In genomic region chr2:131036757-131037156, GRCm38 (mm10) we compare ENCODE assay signal across 17 mouse cellular contexts. TPM values are rescaled to one million over a fixed set of nuclear protein-coding genes. Genes with fewer than 3 reads are reported as not detected.
A peak's percentile ranks its signal among the peaks of the same experiment; 100 is the strongest.
DNase-seq lines count a peak whose midpoint lies in the region; ATAC-seq and TF ChIP-seq lines count a peak whose summit lies in the region.
"Had no signal": no experiment of that assay in that cellular context is flagged by ENCODE, and none has a peak within 500 bp of the region (broad histone marks: within the 10 kb centered on the region; RNA-seq: fewer than 3 reads in every experiment).

No protein-coding gene starts in this region.

- no peak overlapping the region for H3ac ChIP-seq in myocyte (ENCODE audit: control insufficient read depth, insufficient read length)

- peaks cover 5% of the 10 kb centered on the region; the same call in 1 of the 2 replicates for H3K9me3 ChIP-seq in kidney, embryonic 16.5 days (ENCODE audit: low read length)
- H3K9me3 ChIP-seq: embryonic facial prominence, embryonic 10.5 days; hindbrain, embryonic 15.5 days had no signal

- no peak overlapping the region for H3K4me2 ChIP-seq in kidney, embryonic 16.5 days (replicated peaks; ENCODE audit: low read depth, low read length)
- peak overlapping the region; percentile 53 for H3K4me2 ChIP-seq in myocyte (ENCODE audit: low read depth)
- H3K4me2 ChIP-seq: forebrain, embryonic 13.5 days; heart, embryonic 13.5 days; hindbrain, embryonic 15.5 days had no signal

- no peak for DNase-seq in kidney, adult 18-20 months
- peak; percentile 22 for DNase-seq in A20 (ENCODE audit: low read depth, low spot score)
- DNase-seq in thymus, postnatal 4 days = no peak
- no peak for DNase-seq in spleen, postnatal 36 days (ENCODE audit: low spot score in 2 of 2)
- DNase-seq: adrenal gland, adult 2 months; adrenal gland, postnatal 25 days; cerebellum, adult 2 months; forebrain, postnatal 0 days; heart, postnatal 36 days had no signal

- H3K27me3 ChIP-seq in kidney, embryonic 16.5 days (ENCODE audit: insufficient read depth, low read length) = peaks cover 23% of the 10 kb centered on the region
- H3K27me3 ChIP-seq in myocyte (ENCODE audit: control insufficient read depth, insufficient read depth, insufficient read length) = peaks cover 13% of the 10 kb centered on the region
- H3K27me3 ChIP-seq: hindbrain, embryonic 15.5 days had no signal

- peaks cover 24% of the 10 kb centered on the region for H3K4me1 ChIP-seq in kidney, embryonic 16.5 days (ENCODE audit: insufficient read depth, low read length)

- no peak for TF ChIP-seq POLR2A in myocyte (IDR thresholded peaks at IDR 0.05; ENCODE audit: insufficient read length, low read depth)

- no peaks in the 10 kb centered on the region for H3K36me3 ChIP-seq in kidney, embryonic 16.5 days (ENCODE audit: insufficient read depth, low read length)
- H3K36me3 ChIP-seq in myocyte (ENCODE audit: control insufficient read depth, insufficient read depth) = no peaks in the 10 kb centered on the region
- H3K36me3 ChIP-seq: embryonic facial prominence, embryonic 10.5 days; heart, embryonic 13.5 days; hindbrain, embryonic 15.5 days had no signal

- no peaks in the 10 kb centered on the region for H3K79me2 ChIP-seq in myocyte (ENCODE audit: control insufficient read depth, insufficient read depth)

- H3K27ac ChIP-seq in kidney, embryonic 16.5 days (ENCODE audit: low read length) = no peak overlapping the region
- H3K27ac ChIP-seq: embryonic facial prominence, embryonic 10.5 days; forebrain, embryonic 13.5 days; heart, embryonic 13.5 days; hindbrain, embryonic 15.5 days had no signal

- H3K9ac ChIP-seq in kidney, embryonic 16.5 days (replicated peaks; ENCODE audit: low read length) = 0 out of 2 replicates have a peak overlapping the region, but pooled peaks have one; percentile 8
- H3K9ac ChIP-seq: forebrain, embryonic 13.5 days; forebrain, postnatal 0 days; heart, embryonic 13.5 days; hindbrain, embryonic 15.5 days had no signal

- H3K4me3 ChIP-seq in kidney, embryonic 16.5 days (ENCODE audit: low read length) = no peak overlapping the region
- H3K4me3 ChIP-seq in myocyte = no peak overlapping the region
- H3K4me3 ChIP-seq: embryonic facial prominence, embryonic 10.5 days; forebrain, embryonic 13.5 days; heart, embryonic 13.5 days; hindbrain, embryonic 15.5 days had no signal

- ATAC-seq in kidney, embryonic 16.5 days (ENCODE audit: low FRiP score, low TSS enrichment) = no peak
- ATAC-seq in granulocyte monocyte progenitor cell, adult 5-6 weeks (replicated peaks; ENCODE audit: poor library complexity, severe bottlenecking) = peak; percentile 54; the same call in 1 of the 2 replicates
- ATAC-seq: forebrain, embryonic 13.5 days; forebrain, postnatal 0 days had no signal

TF ChIP-seq in myocyte, 11 proteins besides CTCF, POLR2A, EP300 and RAD21:
- TF ChIP-seq SRF (IDR thresholded peaks at IDR 0.05; ENCODE audit: control insufficient read depth, insufficient read length, low read depth) (no peak), USF1 (IDR thresholded peaks at IDR 0.05; ENCODE audit: low read depth) (no peak), POLR2AphosphoS2 (IDR thresholded peaks at IDR 0.05; ENCODE audit: insufficient read length, low read depth) (no peak), CEBPB (IDR thresholded peaks at IDR 0.05; ENCODE audit: insufficient read depth, poor library complexity, severe bottlenecking) (no peak), E2F4 (IDR thresholded peaks at IDR 0.05; ENCODE audit: insufficient read depth) (no peak), MYOD1 (IDR thresholded peaks at IDR 0.05; ENCODE audit: control insufficient read depth in 1 of 3, insufficient read length in 2 of 3, low read depth in 2 of 3) (no peak), MYOG (IDR thresholded peaks at IDR 0.05; ENCODE audit: control insufficient read depth in 1 of 3, insufficient read depth in 1 of 3, insufficient read length in 2 of 3, low read depth in 2 of 3) (no peak), TCF3 (IDR thresholded peaks at IDR 0.05; ENCODE audit: insufficient read length, low read depth) (no peak), MAX (IDR thresholded peaks at IDR 0.05; ENCODE audit: low read depth) (no peak), TCF12 (IDR thresholded peaks at IDR 0.05; ENCODE audit: insufficient read depth, poor library complexity, severe bottlenecking) (no peak), REST (IDR thresholded peaks at IDR 0.05; ENCODE audit: insufficient read depth, insufficient read length) (no peak)
TF ChIP-seq in myocyte: peak in this region for 0.

RNA-seq across cellular contexts. Expression of gene Gfra4, which starts 6.1 kb away (rescaled TPM):
- polyA plus RNA-seq in kidney, embryonic 16.5 days (2015; fragmentation: Nextera tagmentation; extraction: Ambion mirVana) = 17.3 and 17.8 TPM in 2 replicates
- not detected in 2 replicates for total RNA-seq in granulocyte monocyte progenitor cell, adult 5-6 weeks (2014; fragmentation: Nextera tagmentation)
- total RNA-seq in granulocyte monocyte progenitor cell, adult 5-6 weeks (2017) = not detected in 2 replicates
- polyA plus RNA-seq in myocyte (2012; fragmentation: generic; extraction: Trizol) = 2.2 TPM
- total RNA-seq: CH12.LX had no signal

RNA-seq across cellular contexts. Expression of gene Adam33, which starts 26.9 kb away (rescaled TPM):
- polyA plus RNA-seq in kidney, embryonic 16.5 days (2015; fragmentation: Nextera tagmentation; extraction: Ambion mirVana) = 4.8 and 6.0 TPM in 2 replicates
- 1.1 TPM in 1 of 2 replicates, not detected in the other for total RNA-seq in granulocyte monocyte progenitor cell, adult 5-6 weeks (2014; fragmentation: Nextera tagmentation)
- total RNA-seq in granulocyte monocyte progenitor cell, adult 5-6 weeks (2017) = not detected in 2 replicates
- polyA plus RNA-seq in myocyte (2012; fragmentation: generic; extraction: Trizol) = 0.02 TPM

RNA-seq across cellular contexts. Expression of gene Siglec1, which starts 49.8 kb away (rescaled TPM):
- 0.29 and 0.46 TPM in 2 replicates for polyA plus RNA-seq in kidney, embryonic 16.5 days (2015; fragmentation: Nextera tagmentation; extraction: Ambion mirVana)
- not detected in 2 replicates for total RNA-seq in granulocyte monocyte progenitor cell, adult 5-6 weeks (2014; fragmentation: Nextera tagmentation)
- not detected in 2 replicates for total RNA-seq in granulocyte monocyte progenitor cell, adult 5-6 weeks (2017)
- not detected for polyA plus RNA-seq in myocyte (2012; fragmentation: generic; extraction: Trizol)
- total RNA-seq: CH12.LX had no signal
